In the genomic region with DNA sequence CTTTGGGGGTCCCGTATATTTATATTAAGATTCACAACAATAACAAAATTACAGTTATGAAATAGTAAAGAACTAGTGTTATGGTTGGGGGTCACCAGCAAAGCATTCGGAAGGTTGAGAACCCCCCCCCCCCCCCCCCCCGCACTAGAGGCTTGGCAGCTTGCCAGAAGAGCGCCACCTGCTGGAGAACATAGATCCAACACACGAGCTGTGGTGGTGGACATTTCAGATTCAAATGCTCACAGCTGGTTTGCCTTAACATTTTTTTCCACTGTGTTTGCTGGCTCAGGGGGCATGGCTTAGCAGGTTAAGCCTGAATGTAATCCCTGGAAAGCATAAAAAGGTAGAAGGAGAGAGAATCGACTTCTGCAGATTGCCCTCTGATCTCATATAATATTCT, we compare ENCODE assay signal across 10 mouse cellular contexts.
DNase-seq lines count a peak whose midpoint lies in the region; ATAC-seq and TF ChIP-seq lines count a peak whose summit lies in the region.
"Had no signal": no experiment of that assay in that cellular context is flagged by ENCODE, and none has a peak within 500 bp of the region (broad histone marks: within the 10 kb centered on the region; RNA-seq: fewer than 3 reads in every experiment).

No protein-coding gene starts in this region.

- no peaks in the 10 kb centered on the region for H3K36me3 ChIP-seq in hindbrain, embryonic 11.5 days (ENCODE audit: control insufficient read depth, insufficient read depth, low read length)
- no peaks in the 10 kb centered on the region for H3K36me3 ChIP-seq in hindbrain, embryonic 16.5 days (ENCODE audit: control insufficient read depth, insufficient read depth, low read length)
- H3K36me3 ChIP-seq in lung, postnatal 0 days (ENCODE audit: insufficient read depth, low read length) = no peaks in the 10 kb centered on the region
- H3K36me3 ChIP-seq: hindbrain, embryonic 12.5 days; stomach, embryonic 15.5 days had no signal

- TF ChIP-seq CTCF in lung, postnatal 0 days (IDR thresholded peaks at IDR 0.05) = peak; percentile 54
- 0 out of 2 replicates have a peak, but pooled peaks have one; percentile 34 for TF ChIP-seq CTCF in brain, embryonic 14.5 days (IDR thresholded peaks at IDR 0.05; ENCODE audit: borderline replicate concordance, extremely low read depth, insufficient read depth, insufficient read length)

- H3K9ac ChIP-seq in hindbrain, embryonic 11.5 days (ENCODE audit: low read depth, low read length) = no peak overlapping the region
- no peak overlapping the region for H3K9ac ChIP-seq in hindbrain, embryonic 16.5 days (ENCODE audit: low read depth, low read length)
- H3K9ac ChIP-seq in lung, postnatal 0 days (replicated peaks; ENCODE audit: low read depth) = no peak overlapping the region
- H3K9ac ChIP-seq: hindbrain, embryonic 12.5 days; stomach, embryonic 15.5 days had no signal

- no peaks in the 10 kb centered on the region for H3K27me3 ChIP-seq in hindbrain, embryonic 11.5 days (ENCODE audit: control insufficient read depth, insufficient read depth, low read length)
- H3K27me3 ChIP-seq in hindbrain, embryonic 16.5 days (replicated peaks; ENCODE audit: control insufficient read depth, insufficient read depth, low read length) = no peaks in the 10 kb centered on the region
- no peaks in the 10 kb centered on the region for H3K27me3 ChIP-seq in lung, postnatal 0 days (replicated peaks; ENCODE audit: insufficient read depth, low read length)
- H3K27me3 ChIP-seq: hindbrain, embryonic 12.5 days; stomach, embryonic 15.5 days had no signal

- no peak for TF ChIP-seq POLR2A in brain, embryonic 14.5 days (IDR thresholded peaks at IDR 0.05; ENCODE audit: borderline replicate concordance, extremely low read depth, insufficient read depth, insufficient read length, poor library complexity, severe bottlenecking)

- no peaks in the 10 kb centered on the region for H3K9me3 ChIP-seq in hindbrain, embryonic 11.5 days (ENCODE audit: control insufficient read depth, low read length)
- no peaks in the 10 kb centered on the region for H3K9me3 ChIP-seq in hindbrain, embryonic 16.5 days (ENCODE audit: control insufficient read depth, low read length)
- H3K9me3 ChIP-seq in lung, postnatal 0 days (ENCODE audit: low read length) = no peaks in the 10 kb centered on the region
- H3K9me3 ChIP-seq: hindbrain, embryonic 12.5 days; stomach, embryonic 15.5 days had no signal

- H3K4me1 ChIP-seq in hindbrain, embryonic 11.5 days (replicated peaks; ENCODE audit: control insufficient read depth, insufficient read depth, low read length) = no peaks in the 10 kb centered on the region
- H3K4me1 ChIP-seq in hindbrain, embryonic 16.5 days (ENCODE audit: control insufficient read depth, insufficient read depth, low read depth, low read length) = no peaks in the 10 kb centered on the region
- H3K4me1 ChIP-seq in lung, postnatal 0 days (ENCODE audit: insufficient read depth, low read depth, low read length) = no peaks in the 10 kb centered on the region
- H3K4me1 ChIP-seq: hindbrain, embryonic 12.5 days; stomach, embryonic 15.5 days had no signal

- no peak for ATAC-seq in hindbrain, embryonic 11.5 days (ENCODE audit: low FRiP score)
- ATAC-seq in hindbrain, embryonic 16.5 days = no peak
- no peak for ATAC-seq in lung, postnatal 0 days

- 59% methylated on average over 4 of the region's 6 CpGs for WGBS in hindbrain, embryonic 11.5 days
- 35% methylated on average over 6 of the region's 6 CpGs for WGBS in hindbrain, embryonic 16.5 days
- 27% methylated on average over 6 of the region's 6 CpGs for WGBS in lung, postnatal 0 days

- no peak for TF ChIP-seq EP300 in lung, postnatal 0 days (IDR thresholded peaks at IDR 0.05)

- no peak overlapping the region for H3K4me2 ChIP-seq in hindbrain, embryonic 11.5 days (replicated peaks; ENCODE audit: low read depth, low read length)
- no peak overlapping the region for H3K4me2 ChIP-seq in hindbrain, embryonic 16.5 days (ENCODE audit: low read length)
- no peak overlapping the region for H3K4me2 ChIP-seq in lung, postnatal 0 days (replicated peaks; ENCODE audit: low read depth, low read length)
- H3K4me2 ChIP-seq: hindbrain, embryonic 12.5 days; stomach, embryonic 15.5 days had no signal

- H3K27ac ChIP-seq in hindbrain, embryonic 11.5 days (ENCODE audit: low read depth, low read length) = no peak overlapping the region
- no peak overlapping the region for H3K27ac ChIP-seq in hindbrain, embryonic 16.5 days (ENCODE audit: low read depth, low read length)
- H3K27ac ChIP-seq in lung, postnatal 0 days (ENCODE audit: low read length) = no peak overlapping the region
- H3K27ac ChIP-seq: hindbrain, embryonic 12.5 days; stomach, embryonic 15.5 days had no signal

- DNase-seq in hindbrain, embryonic 11.5 days (ENCODE audit: low spot score) = peak; percentile 38
- no peak for DNase-seq in lung, postnatal 0 days (ENCODE audit: low spot score)
- DNase-seq in lung, postnatal 14 days = no peak
- DNase-seq in brain, embryonic 14.5 days (ENCODE audit: low read depth) = no peak
- peak; percentile 38 for DNase-seq in retina, embryonic 14.5 days (ENCODE audit: low spot score)
- no peak for DNase-seq in gastrocnemius, postnatal 25 days
- DNase-seq: cerebellum, adult 11 months had no signal

- H3K4me3 ChIP-seq in hindbrain, embryonic 11.5 days (ENCODE audit: low read depth, low read length) = no peak overlapping the region
- H3K4me3 ChIP-seq in hindbrain, embryonic 16.5 days (ENCODE audit: low read length) = no peak overlapping the region
- no peak overlapping the region for H3K4me3 ChIP-seq in lung, postnatal 0 days (ENCODE audit: low read depth, low read length)
- H3K4me3 ChIP-seq: hindbrain, embryonic 12.5 days; stomach, embryonic 15.5 days had no signal

Comparison
In these comparisons a context has a peak if more than half of its experiments do, and no peak if none do; other contexts are left out.
1. DNase-seq: peak in hindbrain, embryonic 11.5 days (single experiment) and retina, embryonic 14.5 days (single experiment); none in lung, postnatal 0 days (single experiment), lung, postnatal 14 days (single experiment), brain, embryonic 14.5 days (single experiment) and gastrocnemius, postnatal 25 days (single experiment).